Mouse (Mus musculus): Measurements from ENCODE around the gene Mrtfa.

DNA sequence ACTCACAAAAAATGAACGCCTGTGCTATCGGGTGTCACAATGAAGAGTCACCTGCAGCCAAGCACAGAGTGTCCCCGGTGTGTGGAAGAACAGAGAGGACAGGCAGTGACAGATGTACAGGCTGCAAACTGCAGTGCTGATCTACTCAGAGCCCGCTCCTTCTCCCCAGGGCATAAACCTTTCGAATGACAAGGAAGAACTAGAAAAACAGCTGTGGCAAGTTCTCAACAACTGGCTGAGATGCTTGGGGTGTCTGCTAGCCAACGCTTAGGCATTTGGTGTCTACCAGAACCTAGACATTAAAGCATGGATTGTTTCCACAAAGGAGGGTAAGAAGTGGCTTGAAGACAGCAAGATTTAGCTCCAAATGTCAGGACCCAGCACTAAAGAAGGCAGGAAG lies 35.2 kb upstream of the Mrtfa start:
- no peak for TF ChIP-seq EP300 (IDR thresholded peaks at IDR 0.05)
- no peak for TF ChIP-seq CTCF (IDR thresholded peaks at IDR 0.05)

Data from lung, postnatal 0 days (tissue).